Mouse (Mus musculus): Measurements from ENCODE around the gene Ppwd1. TPM values are rescaled to one million over a fixed set of nuclear protein-coding genes. Genes with fewer than 3 reads are reported as not detected.

Gene Ppwd1
- polyA plus RNA-seq, 2 experiments = 7.6 to 8.9 TPM

- 25% methylated on average over 3 of the region's 3 CpGs for WGBS (ENCODE audit: insufficient replicate concordance)
- TF ChIP-seq CTCF (IDR thresholded peaks at IDR 0.05; ENCODE audit: low read depth) (no peak), EP300 (IDR thresholded peaks at IDR 0.05; ENCODE audit: low read depth) (no peak)
- H3K4me3 ChIP-seq (ENCODE audit: insufficient read depth in 1 of 2, low read depth in 2 of 2, low read length in 2 of 2) = peak overlapping the region; percentile 84 to 88
These were observed 51.8 kb downstream of the Ppwd1 start for GRCm38 (mm10) chr13:104176874-104177273.

GRCm38 (mm10) chr13:104172498-104172897 lies 56.1 kb downstream of the Ppwd1 start:
- Histone ChIP-seq H3K4me1 (replicated peaks; ENCODE audit: control insufficient read depth in 2 of 2, insufficient read depth in 2 of 2, low read length in 1 of 2) (peaks cover 3 to 8% of the 10 kb centered on the region in 2 experiments), H3K4me2 (ENCODE audit: low read depth) (no peak overlapping the region), H3K9me3 (ENCODE audit: control insufficient read depth, low read length) (no peaks in the 10 kb centered on the region), H3K9ac (replicated peaks) (no peak overlapping the region), H3K27ac (no peak overlapping the region), H3K36me3 (replicated peaks; ENCODE audit: control insufficient read depth, insufficient read depth, low read depth) (peaks cover 5% of the 10 kb centered on the region; the same call in 1 of the 2 replicates), H3K4me3 (ENCODE audit: insufficient read depth in 1 of 2, low read depth in 2 of 2, low read length in 2 of 2) (no peak overlapping the region), H3K27me3 (ENCODE audit: control insufficient read depth, insufficient read depth, low read length) (no peaks in the 10 kb centered on the region)
- ATAC-seq (ENCODE audit: insufficient read depth) = no peak
- TF ChIP-seq EP300 (IDR thresholded peaks at IDR 0.05; ENCODE audit: low read depth) (no peak), CTCF (IDR thresholded peaks at IDR 0.05; ENCODE audit: low read depth) (no peak)
- DNase-seq (ENCODE audit: low read depth in 3 of 3, low spot score in 3 of 3) = no peak

More at GRCm38 (mm10) chr13:104176874-104177273, 51.8 kb downstream of the Ppwd1 start:
- no peaks in the 10 kb centered on the region for H3K27me3 ChIP-seq (ENCODE audit: control insufficient read depth, insufficient read depth, low read length)
- peaks cover 5% of the 10 kb centered on the region for H3K36me3 ChIP-seq (replicated peaks; ENCODE audit: control insufficient read depth, insufficient read depth, low read depth)
- H3K4me1 ChIP-seq (replicated peaks; ENCODE audit: control insufficient read depth in 2 of 2, insufficient read depth in 2 of 2, low read length in 1 of 2) = peaks cover 3 to 8% of the 10 kb centered on the region in 2 experiments
- peak overlapping the region; percentile 84 for H3K4me2 ChIP-seq (ENCODE audit: low read depth)
- H3K9me3 ChIP-seq (ENCODE audit: control insufficient read depth, low read length) = no peaks in the 10 kb centered on the region
- peak overlapping the region; percentile 49 for H3K9ac ChIP-seq (replicated peaks)
- DNase-seq (ENCODE audit: low read depth in 3 of 3, low spot score in 3 of 3) (no peak), ATAC-seq (ENCODE audit: insufficient read depth) (no peak)
- no peak overlapping the region for H3K27ac ChIP-seq

GRCm38 (mm10) chr13:104171711-104172110 lies 56.9 kb downstream of the Ppwd1 start:
- TF ChIP-seq CTCF (IDR thresholded peaks at IDR 0.05; ENCODE audit: low read depth) = no peak
- TF ChIP-seq EP300 (IDR thresholded peaks at IDR 0.05; ENCODE audit: low read depth) = no peak
- 77% methylated on average over 5 of the region's 5 CpGs for WGBS (ENCODE audit: insufficient replicate concordance)
- DNase-seq (ENCODE audit: low read depth in 3 of 3, low spot score in 3 of 3) = no peak

GRCm38 (mm10) chr13:104155686-104156085 lies 73.0 kb downstream of the Ppwd1 start:
- Histone ChIP-seq H3K36me3 (replicated peaks; ENCODE audit: control insufficient read depth, insufficient read depth, low read depth) (peaks cover 19% of the 10 kb centered on the region), H3K27me3 (ENCODE audit: control insufficient read depth, insufficient read depth, low read length) (no peaks in the 10 kb centered on the region), H3K4me2 (ENCODE audit: low read depth) (no peak overlapping the region), H3K27ac (no peak overlapping the region), H3K9me3 (ENCODE audit: control insufficient read depth, low read length) (no peaks in the 10 kb centered on the region), H3K9ac (replicated peaks) (no peak overlapping the region), H3K4me3 (ENCODE audit: insufficient read depth in 1 of 2, low read depth in 2 of 2, low read length in 2 of 2) (no peak overlapping the region), H3K4me1 (replicated peaks; ENCODE audit: control insufficient read depth in 2 of 2, insufficient read depth in 2 of 2, low read length in 1 of 2) (no peaks in the 10 kb centered on the region)
- DNase-seq (ENCODE audit: low read depth in 3 of 3, low spot score in 3 of 3) = no peak
- WGBS (ENCODE audit: insufficient replicate concordance) = 82% methylated on average over 1 of the region's 1 CpGs
- no peak for ATAC-seq (ENCODE audit: insufficient read depth)
- TF ChIP-seq EP300 (IDR thresholded peaks at IDR 0.05; ENCODE audit: low read depth) = no peak
- TF ChIP-seq CTCF (IDR thresholded peaks at IDR 0.05; ENCODE audit: low read depth) = no peak

More at GRCm38 (mm10) chr13:104171711-104172110, 56.9 kb downstream of the Ppwd1 start:
- H3K27me3 ChIP-seq (ENCODE audit: control insufficient read depth, insufficient read depth, low read length) = no peaks in the 10 kb centered on the region
- H3K4me1 ChIP-seq (replicated peaks; ENCODE audit: control insufficient read depth in 2 of 2, insufficient read depth in 2 of 2, low read length in 1 of 2) = peaks cover 3 to 8% of the 10 kb centered on the region in 2 experiments
- no peak overlapping the region for H3K4me3 ChIP-seq (ENCODE audit: insufficient read depth in 1 of 2, low read depth in 2 of 2, low read length in 2 of 2)
- no peak for ATAC-seq (ENCODE audit: insufficient read depth)
- H3K36me3 ChIP-seq (replicated peaks; ENCODE audit: control insufficient read depth, insufficient read depth, low read depth) = peaks cover 5% of the 10 kb centered on the region; the same call in 1 of the 2 replicates
- no peak overlapping the region for H3K4me2 ChIP-seq (ENCODE audit: low read depth)
- H3K9ac ChIP-seq (replicated peaks) = no peak overlapping the region
- H3K9me3 ChIP-seq (ENCODE audit: control insufficient read depth, low read length) = no peaks in the 10 kb centered on the region
- H3K27ac ChIP-seq = no peak overlapping the region

Other genes starting within 250 kb of the Ppwd1 start
- gene Nln, start 119.2 kb downstream of the Ppwd1 start, polyA plus RNA-seq (2012; rRNA removed) = 5.2 and 5.3 TPM in 2 replicates
- 10.8 and 13.7 TPM in 2 replicates for gene Nln, start 119.2 kb downstream of the Ppwd1 start, polyA plus RNA-seq (2014; fragmentation: Nextera tagmentation; extraction: Ambion mirVana)
- 0.21 and 0.26 TPM in 2 replicates for gene Sgtb, start 119.1 kb downstream of the Ppwd1 start, polyA plus RNA-seq (2012; rRNA removed)
- gene Sgtb, start 119.1 kb downstream of the Ppwd1 start, polyA plus RNA-seq (2014; fragmentation: Nextera tagmentation; extraction: Ambion mirVana) = 0.58 TPM in 2 replicates
- 4.6 and 7.3 TPM in 2 replicates for gene Trappc13, start 50.4 kb downstream of the Ppwd1 start, polyA plus RNA-seq (2012; rRNA removed)
- gene Trappc13, start 50.4 kb downstream of the Ppwd1 start, polyA plus RNA-seq (2014; fragmentation: Nextera tagmentation; extraction: Ambion mirVana) = 22.0 and 23.1 TPM in 2 replicates
- 3.2 and 5.1 TPM in 2 replicates for gene Trim23, start 50.0 kb downstream of the Ppwd1 start, polyA plus RNA-seq (2012; rRNA removed)
- 10.0 and 10.4 TPM in 2 replicates for gene Trim23, start 50.0 kb downstream of the Ppwd1 start, polyA plus RNA-seq (2014; fragmentation: Nextera tagmentation; extraction: Ambion mirVana)
- gene Cenpk, start 232 bp downstream of the Ppwd1 start, polyA plus RNA-seq (2012; rRNA removed) = 23.0 and 33.2 TPM in 2 replicates
- 89.3 and 95.0 TPM in 2 replicates for gene Cenpk, start 232 bp downstream of the Ppwd1 start, polyA plus RNA-seq (2014; fragmentation: Nextera tagmentation; extraction: Ambion mirVana)
- 0.29 and 0.35 TPM in 2 replicates for gene Adamts6, start 59.0 kb upstream of the Ppwd1 start, polyA plus RNA-seq (2012; rRNA removed)
- gene Adamts6, start 59.0 kb upstream of the Ppwd1 start, polyA plus RNA-seq (2014; fragmentation: Nextera tagmentation; extraction: Ambion mirVana) = 0.08 and 0.11 TPM in 2 replicates